Mouse (Mus musculus): ENCODE results near the gene Ostc.

GRCm38 (mm10) chr3:130681226-130681625 lies 28.0 kb downstream of the Ostc start:
- TF ChIP-seq CTCF (IDR thresholded peaks at IDR 0.05; ENCODE audit: extremely low read depth, insufficient read length, insufficient replicate concordance, low read depth, low read length) (no peak), POLR2A (IDR thresholded peaks at IDR 0.05; ENCODE audit: low read depth, low read length) (no peak)

Measured in small intestine, adult 2 months (tissue).